Mouse (Mus musculus): ENCODE data around the gene Sox18. TPM values are rescaled to one million over a fixed set of nuclear protein-coding genes. Genes with fewer than 3 reads are reported as not detected.
A peak's percentile ranks its signal among the peaks of the same experiment; 100 is the strongest.

The Sox18 gene
- polyA plus RNA-seq (2015; fragmentation: Nextera tagmentation; extraction: Ambion mirVana), result 28.5 and 30.0 TPM in 2 replicates

DNA sequence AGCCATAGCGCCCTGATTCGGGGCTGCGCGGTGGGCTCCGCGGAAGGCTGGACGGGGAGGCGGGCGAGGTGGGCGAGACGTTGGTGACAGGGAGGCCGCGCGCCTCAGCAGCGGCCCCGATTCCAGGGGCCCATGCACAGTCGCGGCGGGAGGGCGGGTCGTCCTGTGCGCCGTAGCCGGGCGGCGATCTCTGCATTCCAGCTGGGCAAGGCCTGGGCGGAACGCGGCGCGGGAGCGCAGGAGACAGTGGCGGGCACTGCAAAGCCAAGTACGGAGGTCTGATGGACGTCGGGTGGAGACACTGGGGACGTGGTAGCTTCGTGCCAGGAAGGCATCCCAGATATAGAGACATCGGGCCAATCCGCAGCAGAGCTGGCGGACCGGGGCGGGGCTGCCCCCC, at the start of gene Sox18:
Sox18 (minus strand) TSS at position 315 of the 400 bp plus-strand sequence.
- Histone ChIP-seq H3K4me3 (peak within 1 kb of the TSS; percentile 55), H3K9ac (peak within 1 kb of the TSS; percentile 64), H3K9me3 (no peaks in the 10 kb centered on the region), H3K4me1 (peaks cover 36% of the 10 kb centered on the region), H3K36me3 (no peaks in the 10 kb centered on the region), H3K27ac (no peak within 1 kb of the TSS), H3K4me2 (replicated peaks) (peak within 1 kb of the TSS; percentile 85), H3K27me3 (peaks cover 66% of the 10 kb centered on the region)
- ATAC-seq (ENCODE audit: low FRiP score, low read depth), result peak; percentile 18; the same call in 1 of the 2 replicates
- WGBS, result under 1% methylated on average over 43 of the region's 43 CpGs

DNA sequence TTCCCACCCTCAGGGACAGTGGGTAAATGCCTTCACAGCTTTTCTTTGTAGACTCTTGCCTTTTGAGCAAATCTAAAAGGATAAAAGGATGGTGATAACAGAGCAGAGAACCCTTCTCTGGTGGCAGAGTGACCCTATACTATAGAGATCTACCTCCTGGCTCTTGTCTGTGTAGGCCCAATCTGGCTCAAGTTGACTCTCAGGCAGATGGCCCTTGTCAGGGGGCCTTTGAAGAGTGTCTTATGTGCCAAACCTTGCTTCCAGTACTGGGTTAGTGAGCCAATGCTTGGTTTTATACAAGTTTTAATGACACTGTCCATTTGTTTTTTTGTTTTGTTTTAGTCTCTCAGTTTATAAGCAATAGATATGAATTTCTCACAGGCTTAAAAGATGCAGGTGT, 49.8 kb upstream of the Sox18 start:
- no peak overlapping the region for H3K4me2 ChIP-seq (replicated peaks)
- no peak overlapping the region for H3K27ac ChIP-seq
- H3K4me3 ChIP-seq, result no peak overlapping the region
- H3K36me3 ChIP-seq, result no peaks in the 10 kb centered on the region
- H3K9me3 ChIP-seq, result no peaks in the 10 kb centered on the region
- no peaks in the 10 kb centered on the region for H3K27me3 ChIP-seq
- H3K9ac ChIP-seq, result no peak overlapping the region
- no peaks in the 10 kb centered on the region for H3K4me1 ChIP-seq
- ATAC-seq (ENCODE audit: low FRiP score, low read depth), result no peak

DNA sequence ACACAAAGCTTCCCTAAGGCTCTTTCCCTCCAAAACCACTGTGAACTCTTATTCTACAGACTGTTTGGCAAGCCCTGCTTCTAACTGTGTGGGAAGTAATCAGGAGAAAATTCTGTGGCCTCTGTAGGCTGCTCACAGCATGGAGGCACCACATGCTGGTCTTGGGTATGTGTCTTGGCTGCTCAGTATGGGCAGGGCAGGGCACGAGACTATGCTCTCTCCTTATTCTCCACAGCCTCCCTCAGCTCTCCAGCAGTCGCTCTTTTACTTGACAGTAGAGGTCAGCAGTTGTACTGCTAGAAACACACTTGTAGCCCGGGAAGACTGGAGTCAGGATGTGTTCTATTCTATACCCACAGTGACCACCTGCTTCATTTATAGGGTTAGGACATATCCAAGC, 48.6 kb upstream of the Sox18 start:
- Histone ChIP-seq H3K4me1 (no peaks in the 10 kb centered on the region), H3K27ac (no peak overlapping the region), H3K27me3 (no peaks in the 10 kb centered on the region), H3K4me3 (no peak overlapping the region), H3K9ac (no peak overlapping the region), H3K36me3 (no peaks in the 10 kb centered on the region), H3K9me3 (no peaks in the 10 kb centered on the region), H3K4me2 (replicated peaks) (no peak overlapping the region)
- ATAC-seq (ENCODE audit: low FRiP score, low read depth), result no peak
- 31% methylated on average over 3 of the region's 3 CpGs for WGBS

DNA sequence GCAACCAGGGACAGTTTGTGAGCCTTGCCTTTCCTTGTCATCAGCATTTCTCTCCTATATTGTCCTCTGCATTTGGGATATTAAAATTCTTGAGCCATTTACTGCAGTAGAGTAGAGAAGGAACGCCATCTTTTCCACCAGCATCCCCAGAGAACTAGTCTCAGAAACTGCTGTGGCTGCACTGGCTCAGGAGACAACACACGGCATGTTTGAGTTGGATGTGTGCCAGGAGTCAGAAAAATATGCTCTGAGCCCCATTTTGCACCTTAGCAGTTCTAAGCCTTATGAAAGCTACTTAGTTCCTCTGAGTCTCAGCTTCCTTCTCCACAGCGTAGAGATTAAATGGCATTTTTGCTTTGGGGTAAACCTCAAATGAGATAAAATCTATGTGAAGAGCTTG, 45.6 kb upstream of the Sox18 start:
- no peak overlapping the region for H3K9ac ChIP-seq
- 50% methylated on average over 3 of the region's 3 CpGs for WGBS
- no peak overlapping the region for H3K27ac ChIP-seq
- no peaks in the 10 kb centered on the region for H3K9me3 ChIP-seq
- H3K4me3 ChIP-seq, result no peak overlapping the region
- no peak for ATAC-seq (ENCODE audit: low FRiP score, low read depth)
- H3K4me2 ChIP-seq (replicated peaks), result no peak overlapping the region
- no peaks in the 10 kb centered on the region for H3K36me3 ChIP-seq
- H3K4me1 ChIP-seq, result no peaks in the 10 kb centered on the region
- H3K27me3 ChIP-seq, result peaks cover 6% of the 10 kb centered on the region; the same call in 1 of the 2 replicates

DNA sequence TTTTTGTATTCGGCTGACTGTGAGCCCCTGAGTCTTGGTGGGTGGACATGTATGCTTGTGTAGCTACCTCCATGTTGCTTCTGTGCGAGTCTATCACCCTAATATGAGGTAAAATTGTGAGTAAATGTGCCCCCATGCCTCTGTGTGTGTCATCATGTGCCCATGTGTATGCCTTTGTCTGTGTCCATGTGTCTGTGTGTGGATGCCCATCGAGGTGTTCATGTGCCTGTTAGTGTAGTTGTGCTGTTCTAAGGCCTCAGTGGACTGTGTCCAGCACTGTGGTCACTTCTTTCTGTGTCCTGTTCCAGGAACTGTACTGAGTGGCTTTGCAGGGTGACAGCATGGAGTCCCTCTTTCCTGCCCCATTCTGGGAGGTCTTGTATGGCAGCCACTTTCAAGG, 43.9 kb upstream of the Sox18 start:
- Histone ChIP-seq H3K9me3 (no peaks in the 10 kb centered on the region), H3K4me2 (replicated peaks) (peak overlapping the region; percentile 49), H3K27me3 (peaks cover 6% of the 10 kb centered on the region; the same call in 1 of the 2 replicates), H3K4me3 (no peak overlapping the region), H3K36me3 (no peaks in the 10 kb centered on the region), H3K4me1 (no peaks in the 10 kb centered on the region), H3K27ac (no peak overlapping the region), H3K9ac (no peak overlapping the region; the same call in 1 of the 2 replicates)
- 79% methylated on average over 3 of the region's 3 CpGs for WGBS
- ATAC-seq (ENCODE audit: low FRiP score, low read depth), result no peak

DNA sequence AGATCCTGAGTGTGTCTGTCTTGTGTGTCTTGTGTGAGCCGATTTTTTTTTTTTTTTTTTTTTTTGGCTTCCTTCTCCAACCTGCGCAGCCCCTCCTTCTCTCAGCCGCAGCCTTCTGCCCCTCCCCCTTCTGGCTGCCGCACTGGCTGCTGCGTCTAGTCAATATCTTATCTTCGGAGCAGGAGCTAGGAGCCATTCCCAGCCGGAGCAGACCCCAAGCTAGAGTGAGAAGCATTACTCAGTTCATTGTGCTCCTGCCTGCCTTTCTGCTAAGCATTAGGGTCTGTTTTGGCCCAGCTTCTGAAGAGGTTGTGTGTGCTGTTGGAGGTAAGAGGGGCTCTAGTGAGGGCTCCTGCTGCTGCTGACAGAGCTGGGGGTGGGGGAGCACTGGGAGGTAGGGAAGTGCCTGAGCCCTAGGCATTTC, 43.5 kb upstream of the Sox18 start, which contains the start of gene Oprl1:
Oprl1 (plus strand) TSS at position 114 of the 424 bp plus-strand sequence.
- Histone ChIP-seq H3K27me3 (peaks cover 6% of the 10 kb centered on the region; the same call in 1 of the 2 replicates), H3K27ac (no peak within 1 kb of the TSS), H3K4me3 (peak within 1 kb of the TSS; percentile 15), H3K9me3 (no peaks in the 10 kb centered on the region), H3K4me1 (no peaks in the 10 kb centered on the region), H3K4me2 (replicated peaks) (peak within 1 kb of the TSS; percentile 49), H3K36me3 (no peaks in the 10 kb centered on the region), H3K9ac (peak within 1 kb of the TSS; percentile 35; the same call in 1 of the 2 replicates)
- peak; percentile 57; the same call in 1 of the 2 replicates for ATAC-seq (ENCODE audit: low FRiP score, low read depth)
- 4% methylated on average over 7 of the region's 7 CpGs for WGBS

DNA sequence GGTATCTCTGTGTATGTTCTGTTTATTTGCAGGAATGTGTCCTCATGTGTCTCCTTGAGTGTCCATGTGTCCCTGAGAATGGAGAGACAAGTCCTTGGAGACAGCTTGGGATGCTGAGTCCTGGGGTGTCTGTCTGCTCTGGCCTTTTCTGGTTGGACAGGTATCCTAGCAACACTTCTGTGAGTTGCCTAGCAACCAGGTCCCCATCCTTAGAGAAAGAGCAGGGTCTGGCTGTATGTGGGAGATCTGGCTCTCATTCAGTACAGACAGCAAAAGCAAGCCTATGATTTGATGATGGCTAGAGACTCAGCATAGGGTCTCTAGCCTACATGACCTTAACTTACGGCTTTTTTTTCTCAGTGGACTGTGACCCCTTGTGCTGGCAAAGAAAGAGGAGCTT, 42.3 kb upstream of the Sox18 start:
- no peak overlapping the region for H3K4me2 ChIP-seq (replicated peaks)
- no peak for ATAC-seq (ENCODE audit: low FRiP score, low read depth)
- no peak overlapping the region for H3K27ac ChIP-seq
- no peak overlapping the region for H3K4me3 ChIP-seq
- H3K36me3 ChIP-seq, result no peaks in the 10 kb centered on the region
- WGBS, result 87% methylated on average over 1 of the region's 1 CpGs
- H3K27me3 ChIP-seq, result peaks cover 6% of the 10 kb centered on the region; the same call in 1 of the 2 replicates
- H3K9ac ChIP-seq, result no peak overlapping the region
- H3K9me3 ChIP-seq, result no peaks in the 10 kb centered on the region
- no peaks in the 10 kb centered on the region for H3K4me1 ChIP-seq

DNA sequence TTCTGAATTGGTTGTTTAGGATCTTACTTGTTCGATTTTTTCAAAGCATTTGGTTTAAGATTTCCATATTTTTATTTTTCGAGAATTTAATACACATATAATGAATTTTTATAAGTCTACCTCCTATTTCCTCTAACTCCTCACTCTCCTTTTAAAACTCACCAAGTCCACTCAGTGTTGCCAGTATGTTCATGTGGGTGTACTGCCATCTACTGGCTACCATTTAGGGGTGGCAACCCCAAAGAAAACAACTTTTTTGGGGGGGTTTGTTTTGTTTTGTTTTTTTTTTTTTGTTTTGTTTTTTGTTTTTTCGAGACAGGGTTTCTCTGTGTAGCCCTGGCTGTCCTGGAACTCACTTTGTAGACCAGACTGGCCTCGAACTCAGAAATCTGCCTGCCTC, 35.2 kb upstream of the Sox18 start:
- Histone ChIP-seq H3K27ac (no peak overlapping the region), H3K4me3 (no peak overlapping the region), H3K36me3 (no peaks in the 10 kb centered on the region), H3K27me3 (no peaks in the 10 kb centered on the region), H3K4me1 (no peaks in the 10 kb centered on the region), H3K9me3 (no peaks in the 10 kb centered on the region), H3K4me2 (replicated peaks) (no peak overlapping the region), H3K9ac (no peak overlapping the region)
- WGBS, result 38% methylated on average over 4 of the region's 4 CpGs
- ATAC-seq (ENCODE audit: low FRiP score, low read depth), result no peak

DNA sequence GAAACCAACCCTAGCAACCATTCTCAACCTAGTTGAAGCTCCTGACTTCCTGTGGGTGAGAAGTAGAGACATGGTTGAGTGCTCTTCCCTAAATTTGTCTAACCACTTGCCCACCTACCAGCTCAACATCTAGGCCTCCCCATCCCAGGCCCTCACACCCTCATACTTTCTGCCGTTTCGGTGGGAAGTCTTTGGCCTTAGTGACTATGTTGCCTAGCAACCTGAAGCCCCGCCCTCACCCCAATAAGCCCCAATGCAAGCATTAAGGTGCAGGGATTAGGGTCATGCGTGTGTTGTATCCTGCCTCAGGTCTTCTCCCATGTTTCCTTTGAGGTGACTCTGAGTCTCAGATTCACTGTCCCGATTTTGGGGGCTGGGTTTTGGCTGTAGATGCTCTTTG, 26.8 kb upstream of the Sox18 start, which contains the start of gene Lkaaear1:
Lkaaear1 (minus strand) TSS at position 202 of the 400 bp plus-strand sequence.
- Histone ChIP-seq H3K36me3 (no peaks in the 10 kb centered on the region), H3K4me1 (peaks cover 8% of the 10 kb centered on the region), H3K27ac (no peak within 1 kb of the TSS), H3K4me2 (replicated peaks) (no peak within 1 kb of the TSS), H3K27me3 (0 out of 2 replicates have a peak, but pooled peaks cover 13% of the 10 kb centered on the region), H3K9ac (no peak within 1 kb of the TSS), H3K9me3 (no peaks in the 10 kb centered on the region), H3K4me3 (no peak within 1 kb of the TSS)
- WGBS, result 53% methylated on average over 5 of the region's 5 CpGs
- ATAC-seq (ENCODE audit: low FRiP score, low read depth), result no peak

DNA sequence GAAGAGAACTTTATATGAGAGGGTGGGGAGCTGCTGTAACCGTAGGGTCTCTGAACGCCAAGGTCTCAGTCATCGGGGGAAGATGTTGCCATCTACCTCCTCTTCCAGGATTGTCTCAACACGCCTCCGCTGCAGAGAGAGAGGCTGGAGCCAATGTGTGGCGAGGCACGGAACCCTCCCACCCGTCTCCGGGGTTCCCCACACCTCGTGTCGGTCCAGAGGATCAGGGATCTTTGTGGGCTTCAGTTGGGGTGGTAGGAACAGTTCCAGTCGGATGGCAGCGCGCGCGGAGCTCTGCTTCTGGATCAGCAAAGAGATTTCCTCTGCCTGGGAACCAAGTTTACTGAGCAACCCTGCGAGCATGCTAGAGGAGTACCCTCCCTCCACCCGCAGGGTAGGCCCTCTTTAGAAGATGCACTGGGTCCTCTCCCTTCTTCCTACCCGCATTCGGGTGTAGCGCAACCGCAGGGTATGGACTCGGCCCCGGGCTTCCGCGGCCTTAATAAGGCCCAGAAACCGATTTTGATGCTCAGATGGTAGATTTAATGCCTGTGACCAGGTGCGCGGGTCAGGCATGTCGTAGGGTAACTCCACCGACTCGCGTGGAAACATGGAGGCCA, 25.5 kb upstream of the Sox18 start:
- ATAC-seq (ENCODE audit: low FRiP score, low read depth), result no peak
- Histone ChIP-seq H3K4me1 (peaks cover 21% of the 10 kb centered on the region), H3K36me3 (0 out of 2 replicates have a peak, but pooled peaks cover under 1% of the 10 kb centered on the region), H3K9me3 (no peaks in the 10 kb centered on the region), H3K27me3 (0 out of 2 replicates have a peak, but pooled peaks cover 13% of the 10 kb centered on the region), H3K9ac (no peak overlapping the region), H3K4me2 (replicated peaks) (no peak overlapping the region), H3K4me3 (no peak overlapping the region), H3K27ac (no peak overlapping the region)
- WGBS, result 71% methylated on average over 33 of the region's 33 CpGs

DNA sequence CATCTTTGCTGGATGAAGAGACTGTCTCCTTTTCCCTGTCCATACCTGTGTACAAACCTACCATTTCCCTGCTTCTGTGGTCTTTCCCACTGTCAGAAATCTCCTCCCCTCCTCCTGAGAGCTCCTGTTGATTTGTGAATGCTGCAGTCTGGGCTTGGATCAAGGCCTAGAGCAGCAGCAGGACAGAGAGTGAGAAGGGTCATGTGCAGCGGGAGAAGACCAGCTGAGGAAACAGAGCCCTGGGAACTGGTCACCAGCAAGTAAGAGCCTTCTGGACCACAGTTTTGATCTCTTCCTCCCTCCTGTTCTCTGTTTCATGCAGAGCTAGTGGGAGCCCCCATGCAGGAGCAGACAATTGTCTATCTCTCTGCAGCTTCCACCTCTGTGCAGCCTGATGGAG, 24.3 kb upstream of the Sox18 start:
- peaks cover 26% of the 10 kb centered on the region for H3K4me1 ChIP-seq
- H3K9ac ChIP-seq, result no peak overlapping the region
- H3K27ac ChIP-seq, result no peak overlapping the region
- no peak for ATAC-seq (ENCODE audit: low FRiP score, low read depth)
- 0 out of 2 replicates have a peak, but pooled peaks cover 9% of the 10 kb centered on the region for H3K36me3 ChIP-seq
- no peak overlapping the region for H3K4me3 ChIP-seq
- H3K4me2 ChIP-seq (replicated peaks), result no peak overlapping the region
- 90% methylated on average over 1 of the region's 1 CpGs for WGBS
- 0 out of 2 replicates have a peak, but pooled peaks cover 13% of the 10 kb centered on the region for H3K27me3 ChIP-seq
- no peaks in the 10 kb centered on the region for H3K9me3 ChIP-seq

DNA sequence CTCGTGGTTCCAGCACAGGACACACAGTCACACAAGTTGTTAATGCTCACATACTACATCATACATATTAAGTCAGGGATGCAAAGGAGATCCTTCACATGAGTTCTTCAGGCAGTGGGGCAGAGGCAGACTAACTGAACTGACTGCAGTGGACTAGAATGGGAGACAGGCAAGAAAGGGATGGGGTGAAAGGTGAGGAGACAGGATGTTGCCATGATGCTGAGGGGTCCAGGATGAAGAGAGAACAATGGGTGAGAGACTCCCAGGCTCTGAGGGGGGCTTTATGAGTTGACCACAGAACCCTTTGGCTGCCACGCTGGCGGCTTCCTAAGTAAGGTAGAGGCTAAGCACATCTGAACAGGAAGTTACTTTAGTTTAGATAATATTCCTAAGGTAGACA, 23.1 kb upstream of the Sox18 start:
- Histone ChIP-seq H3K4me3 (peak overlapping the region; percentile 74), H3K27ac (no peak overlapping the region), H3K9me3 (no peaks in the 10 kb centered on the region), H3K4me1 (peaks cover 26% of the 10 kb centered on the region), H3K36me3 (peaks cover 21% of the 10 kb centered on the region), H3K27me3 (0 out of 2 replicates have a peak, but pooled peaks cover 13% of the 10 kb centered on the region), H3K4me2 (replicated peaks) (peak overlapping the region; percentile 85), H3K9ac (peak overlapping the region; percentile 80; the same call in 1 of the 2 replicates)
- ATAC-seq (ENCODE audit: low FRiP score, low read depth), result no peak
- WGBS, result 91% methylated on average over 3 of the region's 3 CpGs

Measured in limb, embryonic 13.5 days (tissue).